Mouse (Mus musculus) cerebellum, postnatal 4 days (tissue): Measurements from ENCODE around the gene Cdk5rap3.

ENCODE experiments used
- DNase-seq, 2 experiments: peaks; one replicate each; pipeline ENCODE4 v3.0.0; 2022; ENCODE audit warnings: low spot score in 2 of 2, mixed read lengths in 1 of 2

Gene Cdk5rap3

GRCm38 (mm10) chr11:96859635-96860034 lies 56.7 kb downstream of the Cdk5rap3 start:
- DNase-seq: no peak

DNA sequence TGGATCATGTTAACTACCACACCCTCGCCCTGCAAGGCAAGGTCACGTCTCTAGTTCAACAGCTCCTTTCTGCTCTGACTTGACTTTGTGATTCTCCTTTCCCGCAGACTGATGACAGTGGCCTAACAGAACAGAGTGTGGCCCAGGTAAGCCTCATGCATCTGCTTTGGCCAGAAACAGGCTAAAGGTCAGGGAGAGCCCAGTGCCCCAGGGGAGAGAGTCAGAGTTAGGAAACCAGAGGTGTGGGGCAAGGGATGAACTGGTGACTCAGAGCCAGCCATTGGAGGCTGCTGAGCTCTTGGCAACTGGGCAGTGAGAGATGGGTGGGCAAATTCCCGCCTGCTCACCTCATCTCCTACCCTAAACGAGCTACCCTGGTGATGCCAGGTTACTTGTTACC lies 58.9 kb downstream of the Cdk5rap3 start:
- DNase-seq: no peak
